Mouse (Mus musculus) C2C12 (cell line): ENCODE results near the gene Olfr1288. TPM values are rescaled to one million over a fixed set of nuclear protein-coding genes. Genes with fewer than 3 reads are reported as not detected.

Source experiments
- H3K27me3 ChIP-seq: one replicate; pipeline ENCODE4 v1.6.1; 2011; ENCODE audit not compliant: control insufficient read depth, insufficient read depth, insufficient read length
- H3K36me3 ChIP-seq: one replicate; pipeline ENCODE4 v1.6.1; 2011; ENCODE audit not compliant: control insufficient read depth, insufficient read depth
- H3K4me3 ChIP-seq: one replicate; pipeline ENCODE4 v1.5.1; 2011; ENCODE audit warnings: mild to moderate bottlenecking, control low read depth; ENCODE audit not compliant: poor library complexity, insufficient read depth, severe bottlenecking
- H3K79me2 ChIP-seq: one replicate; pipeline ENCODE4 v1.6.1; 2011; ENCODE audit not compliant: control insufficient read depth, insufficient read depth
- H3K79me3 ChIP-seq: one replicate; pipeline ENCODE4 v1.6.1; 2011; ENCODE audit warnings: low read depth, control low read depth
- H3ac ChIP-seq: one replicate; pipeline ENCODE3; 2011; ENCODE audit warnings: low read depth; ENCODE audit not compliant: control insufficient read depth, insufficient read length
- CEBPB ChIP-seq: IDR thresholded peaks from one replicate; pipeline ENCODE4 v1.6.1; 2011; ENCODE audit warnings: low read depth, mild to moderate bottlenecking, control low read depth, moderate library complexity
- CTCF ChIP-seq: IDR thresholded peaks from one replicate; pipeline ENCODE4 v1.5.1; 2011; ENCODE audit not compliant: control insufficient read depth, insufficient read depth, insufficient read length
- FOSL1 ChIP-seq: IDR thresholded peaks from one replicate; pipeline ENCODE4 v1.8.0; 2011; ENCODE audit warnings: mild to moderate bottlenecking, low read length; ENCODE audit not compliant: poor library complexity, insufficient read depth, severe bottlenecking
- MAX ChIP-seq: IDR thresholded peaks from one replicate; pipeline ENCODE4 v1.6.1; 2011; ENCODE audit warnings: mild to moderate bottlenecking, control low read depth
- MYOD1 ChIP-seq: IDR thresholded peaks from one replicate; pipeline ENCODE4 v1.6.1; 2011; ENCODE audit warnings: low read depth; ENCODE audit not compliant: control insufficient read depth, insufficient read length
- MYOG ChIP-seq: IDR thresholded peaks from one replicate; pipeline ENCODE4 v1.6.1; 2011; ENCODE audit not compliant: control insufficient read depth, insufficient read length; ENCODE audit errors: extremely low read depth
- USF1 ChIP-seq: IDR thresholded peaks from one replicate; pipeline ENCODE4 v1.6.1; 2011; ENCODE audit warnings: low read depth, mild to moderate bottlenecking, control low read depth, moderate library complexity
- long read RNA-seq, 2 experiments: library from polyadenylated mRNA; unstranded; transcript quantifications; one replicate each; pipeline ENCODE4 v2.0.0; 2019 to 2020
- polyA plus RNA-seq: library from polyadenylated mRNA; unstranded; fragments of >200 nt; fragmentation: generic; extraction: Trizol; gene quantifications from one replicate; pipeline ENCODE4 v1.2.1, GENCODE M21; 2012; ENCODE audit warnings: missing spikeins

Gene Olfr1288
- not detected for polyA plus RNA-seq
- long read RNA-seq, experiment 1: 0 reads
- long read RNA-seq, experiment 2: 0 reads

DNA sequence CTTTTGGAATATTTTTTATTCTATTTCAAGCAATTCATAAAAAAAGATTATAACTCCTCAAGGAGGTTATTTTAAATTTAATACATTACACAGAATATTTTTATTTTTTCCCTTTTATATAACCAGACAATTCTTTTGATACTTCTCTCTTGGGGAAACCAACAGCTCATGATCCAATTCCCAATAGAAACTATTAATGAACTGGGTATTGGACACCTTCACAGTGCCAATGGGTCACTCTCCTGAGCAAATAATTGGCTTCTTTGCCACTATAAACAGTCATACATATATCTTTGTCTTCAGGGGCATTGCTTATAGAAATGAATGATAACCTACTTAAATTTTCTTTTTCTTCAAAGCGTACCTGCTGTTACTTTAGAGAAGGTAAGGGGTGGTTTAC is at the start of gene Olfr1288:
Gene Olfr1288, plus strand, starts transcription at position 301 of the 400 bp plus-strand sequence.
- TF ChIP-seq MAX (no peak), CTCF (no peak), FOSL1 (no peak), MYOG (no peak), CEBPB (no peak), MYOD1 (no peak), USF1 (no peak)
- Histone ChIP-seq H3K4me3 (no peak within 1 kb of the TSS), H3K79me3 (no peaks in the 10 kb centered on the region), H3K79me2 (no peaks in the 10 kb centered on the region), H3K27me3 (no peaks in the 10 kb centered on the region), H3K36me3 (no peaks in the 10 kb centered on the region), H3ac (no peak within 1 kb of the TSS)

- Histone ChIP-seq H3K4me3 (no peak within 1 kb of the TSS), H3K36me3 (no peaks in the 10 kb centered on the region), H3K79me2 (no peaks in the 10 kb centered on the region), H3K79me3 (no peaks in the 10 kb centered on the region), H3K27me3 (no peaks in the 10 kb centered on the region), H3ac (no peak within 1 kb of the TSS)
- no peak for TF ChIP-seq MYOG
- TF ChIP-seq USF1: no peak
- no peak for TF ChIP-seq CEBPB
- TF ChIP-seq CTCF: no peak
- TF ChIP-seq MAX: no peak
- TF ChIP-seq MYOD1: no peak
- TF ChIP-seq FOSL1: no peak
These were observed 25.1 kb upstream of the Olfr1288 start, which contains the start of gene Olfr1287 for GRCm38 (mm10) chr2:111448842-111449241. Olfr1287 (plus strand) TSS chr2:111449142.

GRCm38 (mm10) chr2:111480519-111480918 is 6.6 kb downstream of the Olfr1288 start, which contains the start of gene Olfr1289:
Olfr1289 (plus strand) TSS chr2:111480819.
- Histone ChIP-seq H3K36me3 (no peaks in the 10 kb centered on the region), H3K27me3 (no peaks in the 10 kb centered on the region), H3ac (no peak within 1 kb of the TSS), H3K4me3 (no peak within 1 kb of the TSS), H3K79me3 (no peaks in the 10 kb centered on the region), H3K79me2 (no peaks in the 10 kb centered on the region)
- TF ChIP-seq MYOD1 (no peak), MAX (no peak), USF1 (no peak), CTCF (no peak), FOSL1 (no peak), MYOG (no peak), CEBPB (no peak)

DNA sequence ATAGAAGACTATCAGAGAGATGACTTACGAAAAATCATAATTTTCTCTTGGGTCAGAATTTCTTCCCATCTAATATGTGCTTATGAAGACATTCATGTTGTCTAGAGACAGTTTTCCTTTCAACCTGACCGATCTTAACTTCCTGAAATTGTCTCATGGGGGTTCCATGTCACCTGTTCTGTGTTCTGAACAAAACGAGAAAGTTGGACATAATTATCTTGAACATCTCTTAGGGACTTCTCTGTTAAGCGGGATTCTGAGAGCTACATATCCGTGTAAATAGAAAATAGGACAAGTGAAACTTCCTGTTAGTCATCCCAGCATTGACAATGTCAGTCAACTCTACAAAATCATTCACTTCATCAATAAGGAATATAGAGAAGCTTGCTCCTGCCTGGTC is 19.8 kb downstream of the Olfr1288 start, which contains the start of gene Olfr1290:
Gene Olfr1290, minus strand, starts transcription at position 101 of the 400 bp plus-strand sequence.
- no peak within 1 kb of the TSS for H3K4me3 ChIP-seq
- no peaks in the 10 kb centered on the region for H3K36me3 ChIP-seq
- no peak within 1 kb of the TSS for H3ac ChIP-seq
- TF ChIP-seq MAX: no peak
- no peak for TF ChIP-seq USF1
- TF ChIP-seq FOSL1: no peak
- TF ChIP-seq CTCF: no peak
- TF ChIP-seq MYOG: no peak
- no peak for TF ChIP-seq MYOD1
- TF ChIP-seq CEBPB: no peak
- no peaks in the 10 kb centered on the region for H3K79me2 ChIP-seq
- no peaks in the 10 kb centered on the region for H3K79me3 ChIP-seq
- H3K27me3 ChIP-seq: no peaks in the 10 kb centered on the region

GRCm38 (mm10) chr2:111496880-111497279 is 23.0 kb downstream of the Olfr1288 start, which contains the start of gene Olfr1291-ps1:
Olfr1291-ps1 (plus strand) TSS chr2:111497180.
- no peak within 1 kb of the TSS for H3ac ChIP-seq
- no peaks in the 10 kb centered on the region for H3K79me3 ChIP-seq
- no peaks in the 10 kb centered on the region for H3K79me2 ChIP-seq
- H3K4me3 ChIP-seq: no peak within 1 kb of the TSS
- no peaks in the 10 kb centered on the region for H3K27me3 ChIP-seq
- TF ChIP-seq CTCF (no peak), CEBPB (no peak)
- H3K36me3 ChIP-seq: no peaks in the 10 kb centered on the region

DNA sequence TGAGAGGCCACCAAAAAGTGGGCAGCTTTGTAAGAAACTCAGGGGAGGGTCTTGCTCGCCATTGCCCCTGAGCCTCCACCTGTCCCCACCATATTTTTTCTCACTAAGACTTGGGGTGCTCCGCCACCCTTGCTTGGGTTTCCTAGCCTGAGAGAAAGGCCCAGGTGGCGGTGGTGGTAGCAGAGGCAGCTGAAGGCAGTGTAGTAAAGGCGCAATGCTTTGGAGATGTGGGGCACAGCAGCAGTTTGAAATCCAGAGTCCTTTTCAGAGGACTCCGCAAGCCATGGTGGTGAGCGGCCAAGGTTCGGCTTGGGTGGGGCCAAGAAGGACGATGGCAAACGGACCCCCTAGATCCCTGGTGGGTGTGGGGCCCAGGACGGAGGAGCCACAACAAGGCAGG is 43.5 kb downstream of the Olfr1288 start:
- TF ChIP-seq CEBPB (no peak), USF1 (no peak), MAX (no peak)

More for the DNA sequence above, 43.5 kb downstream of the Olfr1288 start:
- no peaks in the 10 kb centered on the region for H3K36me3 ChIP-seq
- H3ac ChIP-seq: no peak overlapping the region
- no peak overlapping the region for H3K4me3 ChIP-seq
- H3K27me3 ChIP-seq: no peaks in the 10 kb centered on the region
- no peaks in the 10 kb centered on the region for H3K79me3 ChIP-seq
- H3K79me2 ChIP-seq: no peaks in the 10 kb centered on the region
